Comparison of ENCODE assay signal across 8 mouse cellular contexts in genomic region chr9:13828087-13828441, GRCm38 (mm10). TPM values are rescaled to one million over a fixed set of nuclear protein-coding genes. Genes with fewer than 3 reads are reported as not detected.
A peak's percentile ranks its signal among the peaks of the same experiment; 100 is the strongest.
DNase-seq lines count a peak whose midpoint lies in the region; ATAC-seq and TF ChIP-seq lines count a peak whose summit lies in the region.

No protein-coding gene starts in this region.

- WGBS in bone marrow, adult 2 months = under 1% methylated on average over 23 of the region's 23 CpGs
- 1% methylated on average over 23 of the region's 23 CpGs for whole genome bisulfite sequencing in forebrain, postnatal 0 days

- peaks cover 1% of the 10 kb centered on the region; the same call in 1 of the 2 replicates for H3K4me1 ChIP-seq in bone marrow, adult 2 months (ENCODE audit: control insufficient read depth, insufficient read depth, low read length)
- peaks cover 12% of the 10 kb centered on the region for H3K4me1 ChIP-seq in forebrain, postnatal 0 days (ENCODE audit: insufficient read depth)

- H3K27me3 ChIP-seq in forebrain, postnatal 0 days (ENCODE audit: insufficient read depth, low read length) = no peaks in the 10 kb centered on the region

- H3K9me3 ChIP-seq in forebrain, postnatal 0 days (ENCODE audit: low read length) = no peaks in the 10 kb centered on the region

- peaks cover 21% of the 10 kb centered on the region for H3K36me3 ChIP-seq in forebrain, postnatal 0 days (ENCODE audit: insufficient read depth)

- TF ChIP-seq POLR2A in bone marrow, adult 2 months (IDR thresholded peaks at IDR 0.05; ENCODE audit: borderline replicate concordance, control insufficient read depth, low read depth, low read length) = no peak

- H3K4me3 ChIP-seq in layer of hippocampus, adult 2 months = peak overlapping the region; percentile 88
- peak overlapping the region; percentile 81 for H3K4me3 ChIP-seq in bone marrow, adult 2 months (replicated peaks; ENCODE audit: control insufficient read depth, low read depth, low read length)
- H3K4me3 ChIP-seq in forebrain, postnatal 0 days (ENCODE audit: low read depth, low read length) = peak overlapping the region; percentile 67

- TF ChIP-seq CTCF in layer of hippocampus, adult 2 months (conservative IDR thresholded peaks at IDR 0.05) = peak; percentile 43
- no peak for TF ChIP-seq CTCF in bone marrow, adult 2 months (IDR thresholded peaks at IDR 0.05; ENCODE audit: control insufficient read depth, insufficient read depth, low read length)
- peak; percentile 45 for TF ChIP-seq CTCF in forebrain, postnatal 0 days (IDR thresholded peaks at IDR 0.05; ENCODE audit: low read depth)

- DNase-seq in layer of hippocampus, adult 2 months (ENCODE audit: low spot score in 2 of 2) = peak in 1 of 2 experiments; percentile 52
- DNase-seq in layer of hippocampus, adult 8-10 months (ENCODE audit: low spot score in 2 of 2) = no peak
- DNase-seq in forebrain, postnatal 0 days = peak; percentile 80
- peak; percentile 72 for DNase-seq in lung, postnatal 10 days
- no peak for DNase-seq in spleen, postnatal 36 days (ENCODE audit: low spot score in 2 of 2)
- DNase-seq in cerebellum, postnatal 10 days = no peak
- no peak for DNase-seq in urinary bladder, adult 18-20 months (ENCODE audit: low spot score in 2 of 2)

- H3K9ac ChIP-seq in forebrain, postnatal 0 days = peak overlapping the region; percentile 87

- H3K27ac ChIP-seq in layer of hippocampus, adult 2 months = peak overlapping the region; percentile 94
- peak overlapping the region; percentile 96 for H3K27ac ChIP-seq in bone marrow, adult 2 months (ENCODE audit: control insufficient read depth, insufficient read depth, low read depth, low read length, poor library complexity)
- peak overlapping the region; percentile 99 for H3K27ac ChIP-seq in forebrain, postnatal 0 days (ENCODE audit: low read depth, low read length)

- ATAC-seq in forebrain, postnatal 0 days = peak; percentile 18

- H3K4me2 ChIP-seq in forebrain, postnatal 0 days (ENCODE audit: low read depth) = peak overlapping the region; percentile 73

RNA-seq across cellular contexts. Expression of gene Fam76b, which starts 0.5 kb away (rescaled TPM):
- total RNA-seq in layer of hippocampus, adult 2 months (2021) = 10 to 100 TPM; 18.0 to 23.0 TPM
- 10 to 100 TPM; 17.0 to 24.7 (median 22.4) TPM for total RNA-seq in layer of hippocampus, adult 8-10 months (2022)
- 13.0 and 26.3 TPM in 2 replicates for polyA plus RNA-seq in bone marrow, adult 2 months (2011; ENCODE audit: insufficient read depth, insufficient read length, low replicate concordance, missing spikeins)
- total RNA-seq in forebrain, postnatal 0 days (2014; rRNA removed) = 34.8 and 43.1 TPM in 2 replicates
- 12.3 and 13.3 TPM in 2 replicates for polyA plus RNA-seq in forebrain, postnatal 0 days (2015; fragmentation: Nextera tagmentation; extraction: Ambion mirVana)

RNA-seq across cellular contexts. Expression of gene Cep57, which starts 1.2 kb away (rescaled TPM):
- 10 to 100 TPM; 19.5 to 22.5 TPM for total RNA-seq in layer of hippocampus, adult 2 months (2021)
- 10 to 100 TPM; 16.8 to 23.4 (median 20.1) TPM for total RNA-seq in layer of hippocampus, adult 8-10 months (2022)
- 32.9 and 37.9 TPM in 2 replicates for polyA plus RNA-seq in bone marrow, adult 2 months (2011; ENCODE audit: insufficient read depth, insufficient read length, low replicate concordance, missing spikeins)
- total RNA-seq in forebrain, postnatal 0 days (2014; rRNA removed) = 31.9 and 33.2 TPM in 2 replicates
- 39.9 and 40.8 TPM in 2 replicates for polyA plus RNA-seq in forebrain, postnatal 0 days (2015; fragmentation: Nextera tagmentation; extraction: Ambion mirVana)

Comparison
In these comparisons a context has a peak if more than half of its experiments do, and no peak if none do; other contexts are left out.
1. DNase-seq: peak in forebrain, postnatal 0 days (single experiment) and lung, postnatal 10 days (single experiment); none in layer of hippocampus, adult 8-10 months (0 of 2), spleen, postnatal 36 days (0 of 2), cerebellum, postnatal 10 days (0 of 2) and urinary bladder, adult 18-20 months (0 of 2).
2. Peak in every context shown above with its lines, with median percentiles within 50 percentile points of each other: H3K27ac ChIP-seq and H3K4me3 ChIP-seq.